Mouse (Mus musculus): ENCODE data around the gene Kif7. TPM values are rescaled to one million over a fixed set of nuclear protein-coding genes. Genes with fewer than 3 reads are reported as not detected.

Kif7 gene
- polyA plus RNA-seq, 1 experiment from 2014 or later: 5.0 TPM

DNA sequence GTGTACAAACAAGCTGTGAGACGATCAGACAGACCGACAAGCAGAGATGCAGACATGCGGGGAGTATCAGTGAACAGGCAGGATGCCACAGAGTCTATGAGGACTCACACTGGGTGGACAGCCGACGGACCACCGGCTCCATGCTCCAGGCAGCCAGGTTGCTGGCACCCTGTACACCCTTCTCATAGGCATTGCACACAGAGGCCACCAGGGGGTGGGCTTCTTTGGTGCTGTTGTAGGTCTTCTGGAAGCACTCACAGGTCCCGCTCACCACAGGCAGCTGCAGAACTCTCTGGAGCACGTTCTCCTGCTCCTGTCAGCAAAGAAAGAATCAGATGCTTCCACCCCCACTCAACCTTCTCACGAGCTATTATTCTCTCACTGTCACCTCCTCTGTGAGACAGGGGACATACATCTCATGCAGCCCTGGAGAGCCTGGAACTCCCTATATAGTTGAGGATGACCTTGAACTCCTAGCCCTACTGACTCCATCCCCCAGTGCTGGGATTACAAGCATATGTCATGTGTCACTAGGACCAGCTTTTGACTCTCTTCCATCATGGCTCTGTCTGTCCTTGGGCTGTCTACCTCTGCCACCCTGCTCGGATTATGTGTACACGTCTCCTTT, 14.3 kb upstream of the Kif7 start:
- Histone ChIP-seq H3K27ac (ENCODE audit: low read depth, low read length) (no peak overlapping the region), H3K4me2 (ENCODE audit: low read depth) (no peak overlapping the region), H3K4me3 (ENCODE audit: low read depth, low read length) (no peak overlapping the region), H3K9ac (ENCODE audit: low read length) (no peak overlapping the region), H3K36me3 (ENCODE audit: control insufficient read depth, insufficient read depth, low read length) (no peaks in the 10 kb centered on the region), H3K4me1 (ENCODE audit: control insufficient read depth, insufficient read depth, low read length) (no peaks in the 10 kb centered on the region), H3K9me3 (ENCODE audit: control insufficient read depth, low read length) (no peaks in the 10 kb centered on the region), H3K27me3 (ENCODE audit: control insufficient read depth, insufficient read depth, low read length) (no peaks in the 10 kb centered on the region)
- 62% methylated on average over 8 of the region's 11 CpGs for WGBS
- no peak for DNase-seq (ENCODE audit: low spot score)
- ATAC-seq (ENCODE audit: insufficient read depth, low FRiP score, low TSS enrichment): no peak

DNA sequence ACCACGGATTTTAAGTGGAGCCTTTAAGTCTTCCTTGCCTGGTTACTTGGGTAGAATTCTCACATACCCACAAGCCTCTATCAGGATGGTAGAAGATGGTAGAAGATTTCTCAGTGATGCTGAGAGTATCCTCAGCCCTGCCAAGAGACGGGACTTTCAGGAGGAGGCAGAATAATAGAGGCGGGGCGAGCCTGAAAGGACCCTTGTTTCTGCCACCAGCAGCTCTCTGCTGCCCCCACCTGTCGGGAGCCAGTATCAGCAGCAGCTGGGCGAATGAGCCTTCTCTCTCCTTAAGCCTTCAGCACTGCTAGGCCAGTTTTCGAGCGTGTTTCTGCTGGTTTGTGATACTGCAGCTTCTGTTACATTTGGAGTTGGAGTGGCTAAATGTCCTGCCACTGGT, 13.6 kb upstream of the Kif7 start:
- Histone ChIP-seq H3K4me3 (ENCODE audit: low read depth, low read length) (no peak overlapping the region), H3K9me3 (ENCODE audit: control insufficient read depth, low read length) (no peaks in the 10 kb centered on the region), H3K27ac (ENCODE audit: low read depth, low read length) (no peak overlapping the region), H3K9ac (ENCODE audit: low read length) (no peak overlapping the region), H3K4me2 (ENCODE audit: low read depth) (no peak overlapping the region), H3K36me3 (ENCODE audit: control insufficient read depth, insufficient read depth, low read length) (no peaks in the 10 kb centered on the region), H3K27me3 (ENCODE audit: control insufficient read depth, insufficient read depth, low read length) (no peaks in the 10 kb centered on the region), H3K4me1 (ENCODE audit: control insufficient read depth, insufficient read depth, low read length) (no peaks in the 10 kb centered on the region)
- WGBS: 10% methylated on average over 8 of the region's 8 CpGs
- ATAC-seq (ENCODE audit: insufficient read depth, low FRiP score, low TSS enrichment): no peak
- DNase-seq (ENCODE audit: low spot score): peak; percentile 84

DNA sequence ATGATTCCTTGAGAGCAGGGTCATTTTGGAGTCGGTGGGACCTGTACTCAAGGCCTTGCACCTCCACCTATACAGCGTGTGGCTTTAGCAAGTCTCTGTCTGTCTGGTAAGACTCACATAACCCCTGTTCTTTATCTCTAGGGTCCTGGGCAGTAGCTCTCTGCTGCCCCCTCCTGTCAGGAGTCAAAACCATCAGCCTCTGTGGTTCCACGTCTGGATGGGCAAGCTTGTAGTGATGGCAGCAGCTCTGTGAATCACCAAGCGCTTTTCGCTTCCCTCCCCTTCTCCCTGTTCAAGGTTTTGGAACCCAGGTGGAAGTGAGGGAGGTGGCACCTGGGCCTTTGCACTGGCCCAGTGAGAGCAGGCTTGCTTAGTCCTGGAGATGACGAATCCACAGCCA, 12.7 kb upstream of the Kif7 start:
- Histone ChIP-seq H3K4me2 (ENCODE audit: low read depth) (no peak overlapping the region), H3K9me3 (ENCODE audit: control insufficient read depth, low read length) (no peaks in the 10 kb centered on the region), H3K4me3 (ENCODE audit: low read depth, low read length) (no peak overlapping the region), H3K9ac (ENCODE audit: low read length) (no peak overlapping the region), H3K36me3 (ENCODE audit: control insufficient read depth, insufficient read depth, low read length) (no peaks in the 10 kb centered on the region), H3K4me1 (ENCODE audit: control insufficient read depth, insufficient read depth, low read length) (no peaks in the 10 kb centered on the region), H3K27me3 (ENCODE audit: control insufficient read depth, insufficient read depth, low read length) (no peaks in the 10 kb centered on the region), H3K27ac (ENCODE audit: low read depth, low read length) (no peak overlapping the region)
- DNase-seq (ENCODE audit: low spot score) (peak; percentile 79), ATAC-seq (ENCODE audit: insufficient read depth, low FRiP score, low TSS enrichment) (0 out of 2 replicates have a peak, but pooled peaks have one; percentile 41)
- WGBS: 27% methylated on average over 6 of the region's 6 CpGs

DNA sequence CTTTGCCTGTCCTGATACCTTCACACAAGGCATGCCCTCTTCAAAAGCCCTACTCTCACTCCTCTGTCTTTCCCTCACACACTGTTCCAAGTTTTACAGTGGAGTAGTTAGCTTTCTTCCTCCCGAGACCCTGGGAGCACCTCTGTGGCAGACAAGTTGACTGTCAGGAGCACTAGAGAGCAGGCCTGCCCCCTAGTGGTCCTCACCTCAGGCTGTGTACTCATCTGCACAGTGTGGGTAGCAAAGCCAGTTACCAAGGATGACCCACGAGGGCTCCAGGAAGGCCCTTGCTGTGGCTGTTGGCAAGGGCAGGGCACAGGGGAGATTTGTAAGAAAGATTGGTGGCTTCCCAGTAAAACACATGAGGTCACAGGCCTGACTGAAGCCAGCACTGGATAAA, 11.6 kb upstream of the Kif7 start:
- Histone ChIP-seq H3K4me2 (ENCODE audit: low read depth) (no peak overlapping the region), H3K9me3 (ENCODE audit: control insufficient read depth, low read length) (no peaks in the 10 kb centered on the region), H3K27ac (ENCODE audit: low read depth, low read length) (no peak overlapping the region), H3K9ac (ENCODE audit: low read length) (no peak overlapping the region), H3K4me1 (ENCODE audit: control insufficient read depth, insufficient read depth, low read length) (no peaks in the 10 kb centered on the region), H3K27me3 (ENCODE audit: control insufficient read depth, insufficient read depth, low read length) (peaks cover 7% of the 10 kb centered on the region), H3K4me3 (ENCODE audit: low read depth, low read length) (no peak overlapping the region), H3K36me3 (ENCODE audit: control insufficient read depth, insufficient read depth, low read length) (no peaks in the 10 kb centered on the region)
- peak; percentile 73 for DNase-seq (ENCODE audit: low spot score)
- ATAC-seq (ENCODE audit: insufficient read depth, low FRiP score, low TSS enrichment): no peak
- WGBS: 15% methylated on average over 2 of the region's 2 CpGs

DNA sequence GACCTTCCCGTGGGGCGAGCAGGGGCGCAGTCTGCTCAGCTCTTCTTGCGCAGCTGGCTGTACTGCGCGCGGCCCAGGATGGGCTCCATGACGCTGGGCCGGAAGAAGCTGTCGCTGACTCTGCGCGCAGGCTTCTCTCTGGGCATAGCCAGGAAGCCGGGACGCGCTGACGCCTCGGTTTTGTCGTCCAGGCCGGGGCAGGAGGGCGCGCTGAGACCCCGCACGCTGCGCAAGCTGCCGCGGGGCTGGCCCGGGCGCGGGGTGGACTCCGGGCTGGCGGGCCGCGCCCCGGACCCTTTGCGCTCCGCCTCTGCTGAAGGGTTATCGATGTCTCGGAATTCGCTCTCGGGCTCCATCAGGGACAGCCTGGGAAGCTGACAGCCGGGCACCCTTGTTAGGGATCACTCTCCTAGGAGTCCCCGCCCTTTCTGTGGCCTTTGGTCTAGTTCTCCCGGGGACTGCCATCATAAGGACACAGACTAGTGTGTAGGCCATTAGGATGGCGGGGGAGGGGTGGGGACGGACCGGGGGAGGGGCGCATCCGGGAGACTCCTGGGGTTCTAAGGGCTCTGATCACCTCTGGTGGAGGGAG, 6.0 kb upstream of the Kif7 start:
- WGBS: under 1% methylated on average over 48 of the region's 48 CpGs
- DNase-seq (ENCODE audit: low spot score) (peak; percentile 69), ATAC-seq (ENCODE audit: insufficient read depth, low FRiP score, low TSS enrichment) (peak; percentile 54)
- Histone ChIP-seq H3K36me3 (ENCODE audit: control insufficient read depth, insufficient read depth, low read length) (no peaks in the 10 kb centered on the region), H3K4me3 (ENCODE audit: low read depth, low read length) (peak overlapping the region; percentile 51), H3K4me1 (ENCODE audit: control insufficient read depth, insufficient read depth, low read length) (no peaks in the 10 kb centered on the region; the same call in 1 of the 2 replicates), H3K27ac (ENCODE audit: low read depth, low read length) (0 out of 2 replicates have a peak overlapping the region, but pooled peaks have one; percentile 4), H3K9me3 (ENCODE audit: control insufficient read depth, low read length) (no peaks in the 10 kb centered on the region), H3K27me3 (ENCODE audit: control insufficient read depth, insufficient read depth, low read length) (peaks cover 14% of the 10 kb centered on the region), H3K9ac (ENCODE audit: low read length) (peak overlapping the region; percentile 68), H3K4me2 (ENCODE audit: low read depth) (peak overlapping the region; percentile 90)

DNA sequence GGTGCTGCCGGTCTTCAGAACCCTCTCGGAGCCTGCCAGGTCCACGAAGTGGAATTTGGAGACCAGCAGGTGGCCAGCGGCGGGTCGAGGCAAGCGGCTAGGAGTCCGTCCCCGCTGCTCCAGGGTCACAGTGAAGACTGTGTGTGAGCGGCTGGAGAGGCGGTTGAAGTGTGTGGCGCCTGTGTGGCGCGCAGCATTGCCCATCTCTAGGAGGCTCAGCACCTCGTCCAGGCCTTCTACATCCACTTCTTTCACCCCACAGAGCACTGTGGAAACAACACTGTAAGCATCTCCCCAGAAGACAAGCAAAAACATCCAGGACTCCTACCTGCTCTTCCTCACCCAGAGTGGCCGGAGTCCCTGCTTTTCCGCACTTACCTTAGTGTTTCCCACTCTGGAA, 4.7 kb downstream of the Kif7 start:
- H3K4me1 ChIP-seq (ENCODE audit: control insufficient read depth, insufficient read depth, low read length): peaks cover 7% of the 10 kb centered on the region; the same call in 1 of the 2 replicates
- peak overlapping the region; percentile 63 for H3K4me2 ChIP-seq (ENCODE audit: low read depth)
- H3K27me3 ChIP-seq (ENCODE audit: control insufficient read depth, insufficient read depth, low read length): no peaks in the 10 kb centered on the region
- no peak overlapping the region for H3K27ac ChIP-seq (ENCODE audit: low read depth, low read length)
- H3K9me3 ChIP-seq (ENCODE audit: control insufficient read depth, low read length): no peaks in the 10 kb centered on the region
- WGBS: 21% methylated on average over 17 of the region's 17 CpGs
- no peak for DNase-seq (ENCODE audit: low spot score)
- peaks cover 2% of the 10 kb centered on the region; the same call in 1 of the 2 replicates for H3K36me3 ChIP-seq (ENCODE audit: control insufficient read depth, insufficient read depth, low read length)
- H3K9ac ChIP-seq (ENCODE audit: low read length): peak overlapping the region; percentile 48; the same call in 1 of the 2 replicates
- H3K4me3 ChIP-seq (ENCODE audit: low read depth, low read length): peak overlapping the region; percentile 40; the same call in 1 of the 2 replicates
- ATAC-seq (ENCODE audit: insufficient read depth, low FRiP score, low TSS enrichment): no peak

DNA sequence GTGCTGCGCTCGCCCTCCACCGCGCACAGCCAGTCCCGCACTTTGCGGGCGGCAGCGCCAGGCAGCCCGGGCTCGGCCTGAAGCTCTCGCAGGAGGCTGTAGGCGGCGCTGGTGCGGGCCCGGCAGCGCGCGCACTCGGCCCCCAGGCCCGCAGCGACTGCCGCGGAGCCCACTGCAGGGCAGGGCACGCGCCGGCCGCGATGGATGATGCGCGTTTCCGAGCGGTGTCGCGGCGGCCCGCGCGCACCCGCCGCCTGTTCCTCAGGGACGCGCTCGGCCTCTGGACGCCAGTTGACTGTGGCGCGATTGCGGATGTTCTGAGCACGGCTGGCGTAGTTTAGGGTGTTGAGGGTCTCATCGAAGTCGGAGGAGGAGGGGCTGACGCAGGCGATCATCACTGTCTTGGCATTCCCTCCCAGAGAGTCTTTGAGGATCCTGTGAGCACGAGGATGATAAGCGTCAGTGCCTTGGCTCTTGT, 5.4 kb downstream of the Kif7 start:
- Histone ChIP-seq H3K27me3 (ENCODE audit: control insufficient read depth, insufficient read depth, low read length) (no peaks in the 10 kb centered on the region), H3K9me3 (ENCODE audit: control insufficient read depth, low read length) (no peaks in the 10 kb centered on the region), H3K27ac (ENCODE audit: low read depth, low read length) (no peak overlapping the region), H3K4me1 (ENCODE audit: control insufficient read depth, insufficient read depth, low read length) (peaks cover 7% of the 10 kb centered on the region; the same call in 1 of the 2 replicates), H3K36me3 (ENCODE audit: control insufficient read depth, insufficient read depth, low read length) (peaks cover 2% of the 10 kb centered on the region; the same call in 1 of the 2 replicates), H3K4me3 (ENCODE audit: low read depth, low read length) (peak overlapping the region; percentile 40), H3K9ac (ENCODE audit: low read length) (peak overlapping the region; percentile 48), H3K4me2 (ENCODE audit: low read depth) (peak overlapping the region; percentile 63)
- under 1% methylated on average over 55 of the region's 55 CpGs for WGBS
- DNase-seq (ENCODE audit: low spot score) (peak; percentile 91), ATAC-seq (ENCODE audit: insufficient read depth, low FRiP score, low TSS enrichment) (peak; percentile 76)

DNA sequence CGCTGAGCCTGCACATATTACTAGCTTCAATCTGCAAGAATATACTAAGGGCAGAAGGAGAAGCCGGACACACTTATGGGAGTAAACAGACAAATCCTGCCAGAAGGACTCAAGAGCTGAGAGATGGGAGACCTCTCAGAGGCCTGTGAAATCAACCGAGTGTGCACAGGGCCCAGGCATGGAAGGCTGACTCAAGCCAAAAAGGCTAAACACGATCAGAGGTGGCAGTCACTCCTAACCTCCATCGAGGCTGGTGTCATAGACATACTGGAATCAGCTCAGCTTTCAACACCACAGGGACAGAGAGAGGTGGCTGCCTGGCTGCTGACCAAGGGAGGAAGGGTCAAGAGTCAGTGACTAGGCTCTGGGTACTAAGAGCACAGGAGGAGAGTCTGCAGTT, 10.3 kb downstream of the Kif7 start:
- Histone ChIP-seq H3K9me3 (ENCODE audit: control insufficient read depth, low read length) (no peaks in the 10 kb centered on the region), H3K27ac (ENCODE audit: low read depth, low read length) (no peak overlapping the region), H3K36me3 (ENCODE audit: control insufficient read depth, insufficient read depth, low read length) (peaks cover 10% of the 10 kb centered on the region), H3K27me3 (ENCODE audit: control insufficient read depth, insufficient read depth, low read length) (no peaks in the 10 kb centered on the region), H3K4me2 (ENCODE audit: low read depth) (no peak overlapping the region), H3K4me3 (ENCODE audit: low read depth, low read length) (no peak overlapping the region), H3K4me1 (ENCODE audit: control insufficient read depth, insufficient read depth, low read length) (0 out of 2 replicates have a peak, but pooled peaks cover 3% of the 10 kb centered on the region), H3K9ac (ENCODE audit: low read length) (no peak overlapping the region)
- WGBS: 91% methylated on average over 5 of the region's 5 CpGs
- ATAC-seq (ENCODE audit: insufficient read depth, low FRiP score, low TSS enrichment) (no peak), DNase-seq (ENCODE audit: low spot score) (no peak)

DNA sequence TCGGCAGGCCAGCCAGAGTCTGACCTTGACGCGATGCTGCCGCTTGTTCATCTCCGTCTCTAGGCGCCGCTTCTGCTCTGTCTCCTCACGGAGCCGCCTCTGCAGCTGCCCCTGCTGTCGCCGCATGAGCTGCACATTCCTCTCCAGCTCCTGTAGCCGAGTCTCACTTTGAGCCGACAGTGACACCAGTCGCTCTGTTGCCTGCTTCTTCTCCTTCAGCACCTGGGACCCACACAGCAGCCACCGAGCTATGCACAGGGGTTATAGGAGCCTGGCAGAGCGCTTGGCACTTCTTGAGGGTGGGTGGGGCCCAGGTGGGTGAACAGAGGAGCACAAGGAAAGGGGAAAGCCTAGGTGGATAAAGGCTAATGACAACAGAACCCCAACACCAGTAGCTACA, 12.8 kb downstream of the Kif7 start:
- DNase-seq (ENCODE audit: low spot score) (no peak), ATAC-seq (ENCODE audit: insufficient read depth, low FRiP score, low TSS enrichment) (no peak)
- 82% methylated on average over 16 of the region's 16 CpGs for WGBS
- Histone ChIP-seq H3K4me2 (ENCODE audit: low read depth) (no peak overlapping the region), H3K4me1 (ENCODE audit: control insufficient read depth, insufficient read depth, low read length) (no peaks in the 10 kb centered on the region), H3K9me3 (ENCODE audit: control insufficient read depth, low read length) (no peaks in the 10 kb centered on the region), H3K4me3 (ENCODE audit: low read depth, low read length) (no peak overlapping the region), H3K27ac (ENCODE audit: low read depth, low read length) (no peak overlapping the region), H3K9ac (ENCODE audit: low read length) (no peak overlapping the region), H3K36me3 (ENCODE audit: control insufficient read depth, insufficient read depth, low read length) (peaks cover 20% of the 10 kb centered on the region), H3K27me3 (ENCODE audit: control insufficient read depth, insufficient read depth, low read length) (no peaks in the 10 kb centered on the region)
